Mouse (Mus musculus) hindlimb bud, embryonic 11.5 days (tissue): ENCODE data around the gene Fam166b.

Experiments
- DNase-seq: peaks from one replicate; pipeline ENCODE4 v3.0.0-alpha.2; 2012; ENCODE audit warnings: low read depth, low spot score; ENCODE audit errors: extremely low spot score

Gene Fam166b

DNA sequence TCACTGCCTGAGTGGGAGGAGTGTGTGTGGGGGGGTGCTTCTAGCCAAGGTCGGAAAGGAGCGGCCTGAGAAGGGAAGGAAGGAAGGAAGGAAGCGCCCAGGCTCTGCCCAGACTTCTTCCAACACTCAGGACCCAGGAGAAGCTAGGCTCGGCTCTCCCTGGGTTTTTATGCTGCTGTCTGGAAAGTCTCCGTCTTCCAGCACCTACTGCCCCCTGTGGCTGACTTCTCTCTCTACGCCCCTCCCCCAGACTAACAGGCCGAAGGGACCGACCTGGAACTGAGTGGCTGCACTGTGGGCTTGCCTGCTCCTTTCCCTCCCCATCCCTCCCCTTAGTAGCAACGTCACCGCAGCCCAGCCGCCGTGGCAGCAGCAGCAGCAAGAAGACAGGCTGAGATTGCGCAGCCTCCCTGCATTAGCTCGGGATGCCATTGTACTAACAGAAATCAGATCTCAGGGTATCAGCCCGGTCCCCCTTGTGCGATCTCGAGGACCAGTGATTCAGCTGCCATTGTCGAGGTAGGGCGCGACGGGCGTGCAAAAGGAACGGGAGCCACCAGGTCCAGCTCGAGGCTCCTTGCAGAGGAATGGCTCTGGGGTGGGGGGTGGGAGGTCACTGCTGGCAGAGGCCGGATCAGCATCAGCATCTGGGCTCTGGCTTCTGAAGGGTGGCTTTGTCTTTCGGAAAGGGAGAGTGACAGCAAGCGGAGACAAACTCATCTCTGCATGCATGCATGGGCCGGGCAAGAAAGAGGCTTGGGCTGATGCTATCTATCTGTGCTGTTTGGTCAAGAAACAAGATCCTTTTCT, 22.6 kb downstream of the Fam166b start:
- DNase-seq = peak; percentile 52

DNA sequence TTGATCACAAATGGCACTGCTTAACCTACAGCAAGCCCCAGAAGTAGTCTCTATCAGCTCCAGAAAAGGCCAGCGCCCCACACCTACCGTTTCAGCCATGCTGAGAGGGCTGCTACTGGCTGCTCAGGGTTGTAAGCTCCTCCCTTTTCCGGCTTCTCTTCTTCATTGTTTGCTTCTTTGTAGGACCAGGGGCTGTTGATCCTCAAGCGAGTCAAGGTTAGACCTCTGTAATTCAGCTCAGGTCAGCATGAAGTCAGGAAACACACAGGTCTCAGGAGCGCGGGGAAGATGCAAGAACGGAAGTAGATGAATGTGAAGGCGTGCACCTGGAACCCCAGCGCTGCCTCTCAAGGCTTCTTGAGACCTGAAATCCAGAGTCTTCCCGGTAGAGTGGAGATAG, 24.2 kb downstream of the Fam166b start:
- no peak for DNase-seq

DNA sequence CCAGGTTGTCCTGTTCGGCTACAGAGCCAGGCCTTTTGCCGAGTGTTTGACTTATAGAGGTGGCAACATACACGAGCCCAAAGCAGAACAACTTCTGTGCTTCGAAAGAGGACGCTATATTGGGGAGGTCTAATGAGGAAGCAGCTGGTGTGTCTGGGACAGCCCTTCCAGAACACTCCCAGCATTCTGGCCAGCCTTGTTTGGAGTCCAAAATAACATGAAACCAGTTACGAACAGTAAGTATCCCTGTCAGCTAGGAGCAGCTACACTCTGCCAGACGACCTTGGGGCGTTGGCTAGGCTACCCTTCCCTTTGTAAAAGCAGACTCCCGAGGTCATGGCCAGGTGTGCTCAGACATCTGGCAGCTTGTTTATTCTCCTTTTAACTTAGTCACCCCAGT, 26.7 kb downstream of the Fam166b start:
- no peak for DNase-seq

DNA sequence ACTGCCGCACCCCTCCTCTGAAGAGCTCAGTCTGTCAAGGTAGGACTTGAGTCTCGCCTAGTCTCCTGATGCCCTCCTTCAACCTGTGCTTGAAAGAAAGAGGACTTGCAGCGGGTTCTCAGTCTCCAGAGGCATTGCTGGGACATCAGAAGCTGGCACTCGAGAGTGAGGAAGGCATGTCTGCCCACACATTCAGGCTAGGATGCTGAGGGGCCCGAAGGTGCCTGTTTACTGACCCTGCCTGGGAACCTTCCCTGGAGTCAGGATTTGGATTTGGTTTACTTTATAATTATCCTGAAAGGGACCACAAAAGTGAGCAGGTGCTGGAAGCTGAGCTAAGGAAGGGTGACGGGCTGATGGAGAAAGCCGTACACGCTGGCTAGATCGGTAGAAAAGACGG, 27.4 kb downstream of the Fam166b start:
- no peak for DNase-seq

DNA sequence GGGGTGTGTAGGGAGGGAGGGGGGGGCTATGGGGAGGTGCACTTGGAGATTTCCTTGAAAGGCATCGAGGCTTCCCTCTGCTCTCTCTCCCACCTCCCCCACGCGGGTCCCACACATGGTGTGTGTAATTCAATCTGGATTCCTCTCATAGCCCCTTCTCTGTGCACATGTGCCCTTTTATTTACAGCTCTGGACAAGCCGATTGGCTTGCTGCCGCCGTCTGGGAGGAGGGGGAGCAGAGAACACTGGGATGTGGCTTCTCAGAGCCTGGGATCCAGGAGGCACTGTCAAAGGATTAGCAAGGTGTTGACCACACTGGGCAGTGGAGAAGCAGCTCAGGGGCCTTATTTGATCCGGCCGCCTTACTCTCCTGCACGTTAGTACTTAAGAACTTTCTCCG, 28.0 kb downstream of the Fam166b start:
- DNase-seq = no peak

DNA sequence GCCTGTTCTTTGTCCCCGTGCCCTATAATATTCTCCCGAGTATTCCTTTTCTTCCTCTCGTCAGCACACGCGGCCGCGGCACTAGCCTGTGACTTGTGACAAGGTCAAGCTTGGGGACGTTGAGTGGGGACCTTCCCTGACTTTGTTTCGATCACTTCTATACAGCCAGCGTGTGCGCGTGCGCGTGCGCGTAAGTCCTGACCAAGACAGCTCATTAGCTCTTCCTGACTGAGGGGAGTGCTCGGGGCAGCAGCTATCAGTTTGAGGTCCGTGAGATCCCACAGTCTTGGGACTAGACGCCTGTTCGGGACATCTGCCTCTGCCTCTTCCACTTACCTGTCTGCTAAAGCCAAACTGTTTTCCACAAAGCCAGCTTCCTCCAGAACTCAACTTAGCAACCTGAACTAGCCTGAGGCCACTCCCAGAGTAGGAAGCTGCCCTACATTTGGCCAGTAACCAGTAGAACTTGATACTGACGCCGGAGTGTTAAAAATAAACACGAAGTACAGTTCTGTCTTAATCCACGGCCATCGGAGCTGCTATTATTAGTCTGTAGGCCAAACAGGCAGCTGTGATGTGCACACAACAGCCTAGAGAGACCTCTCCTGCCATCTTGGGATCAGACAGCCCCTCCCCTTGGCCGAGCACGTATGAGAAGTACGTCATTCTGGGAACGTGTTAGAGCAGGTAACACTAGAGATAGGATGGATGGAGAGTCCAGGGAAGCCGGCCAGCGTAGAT, 29.4 kb downstream of the Fam166b start:
- DNase-seq = no peak

DNA sequence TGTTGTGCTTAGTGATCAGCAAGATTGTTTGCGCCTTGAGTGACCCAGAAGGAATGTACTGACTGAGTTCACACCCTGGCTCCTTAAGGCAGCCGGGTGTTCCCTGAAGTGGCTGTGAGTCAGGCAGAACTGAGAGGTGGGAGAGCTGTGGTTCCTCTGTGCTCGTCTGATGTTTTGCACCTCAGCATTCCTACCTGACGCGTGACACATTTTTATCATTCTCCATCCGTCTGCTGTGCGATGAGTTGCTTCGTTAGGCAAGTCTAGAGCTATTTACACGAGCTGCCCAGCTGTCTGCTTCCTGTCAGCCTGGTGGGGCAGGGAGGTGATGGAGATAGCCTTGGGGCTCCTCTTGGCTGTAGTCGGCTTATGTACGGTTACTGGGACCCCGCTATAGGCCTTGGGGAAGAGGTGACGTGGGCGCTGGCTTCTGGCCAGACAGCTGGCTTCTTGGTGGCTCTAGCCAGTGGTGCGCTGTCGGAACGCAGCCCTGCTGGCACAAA, 30.1 kb downstream of the Fam166b start:
- DNase-seq = no peak

DNA sequence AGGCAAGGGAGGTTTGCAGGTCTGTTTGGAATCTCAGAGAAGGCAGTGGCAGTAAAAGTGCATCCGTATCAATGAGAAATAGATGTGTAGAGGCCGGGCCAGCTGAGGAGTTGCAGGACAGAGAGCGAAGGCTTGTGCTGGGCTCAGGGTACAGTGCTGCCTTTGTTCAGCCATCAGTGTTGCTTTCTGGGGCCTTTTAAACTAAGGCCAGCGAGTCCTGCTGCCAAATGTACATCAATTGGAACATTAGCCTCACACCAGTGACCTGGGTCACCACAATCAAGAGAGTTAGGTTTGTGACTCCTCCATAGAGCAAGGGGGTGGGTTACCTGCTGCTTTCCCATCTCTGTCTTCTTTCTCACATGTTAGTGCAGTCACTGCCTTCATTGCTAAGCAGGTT, 30.9 kb downstream of the Fam166b start:
- DNase-seq = no peak

DNA sequence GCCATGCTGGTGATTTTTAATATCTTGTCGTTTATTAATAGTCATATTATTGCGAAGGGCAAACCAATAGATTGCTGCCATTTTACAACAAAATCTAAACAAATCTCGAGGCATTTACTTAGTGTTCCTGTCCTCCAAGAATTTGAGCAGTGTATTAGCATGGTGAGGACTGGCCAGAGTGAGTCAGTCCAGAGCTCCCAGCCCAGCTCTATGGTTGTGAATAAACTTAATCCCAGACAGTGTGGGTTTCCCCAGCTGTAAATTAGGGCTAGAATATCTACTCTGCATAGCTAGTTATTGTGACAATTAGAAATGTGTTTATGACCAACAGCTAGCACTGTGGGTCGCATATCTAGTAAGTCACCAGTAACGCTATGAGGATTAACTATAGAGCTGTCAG, 32.6 kb downstream of the Fam166b start:
- no peak for DNase-seq

DNA sequence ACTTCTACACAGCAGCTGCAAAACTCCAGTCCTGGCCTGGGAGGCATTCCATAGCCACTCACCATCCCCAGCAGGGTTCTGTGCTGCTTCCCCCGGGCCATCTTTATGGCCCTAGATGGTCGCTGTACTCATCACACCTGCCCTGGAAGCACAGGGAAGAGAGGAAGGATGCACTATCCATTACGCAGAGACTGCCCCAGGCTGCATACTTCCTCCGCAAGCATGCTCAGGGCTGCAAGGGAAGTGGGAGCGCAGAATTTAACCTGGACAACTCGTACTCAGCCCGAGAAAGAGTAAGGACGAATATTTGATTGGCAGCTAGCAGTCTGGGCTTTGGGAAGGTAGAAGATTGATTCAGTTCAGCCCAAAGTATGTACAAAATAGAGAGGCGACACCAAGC, 33.1 kb downstream of the Fam166b start:
- no peak for DNase-seq

DNA sequence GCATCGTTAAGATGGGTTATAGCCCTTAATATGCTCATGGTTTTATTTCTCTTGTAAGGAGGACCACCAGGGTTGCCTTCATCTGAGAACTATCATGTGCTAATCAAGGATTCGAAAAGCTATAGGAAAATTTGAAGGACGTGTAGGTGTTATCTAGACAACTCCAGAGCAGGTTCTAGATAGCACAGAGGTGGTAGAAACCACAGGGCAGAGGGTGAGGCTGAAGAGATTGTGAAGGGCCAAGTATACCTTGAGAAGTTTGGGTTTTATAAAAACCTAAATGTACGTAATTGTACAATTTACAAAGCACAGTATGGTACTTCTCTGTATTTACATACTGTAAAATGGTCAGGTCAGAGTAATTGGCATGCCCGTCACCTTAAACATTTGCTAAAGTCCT, 33.8 kb downstream of the Fam166b start:
- DNase-seq = no peak

DNA sequence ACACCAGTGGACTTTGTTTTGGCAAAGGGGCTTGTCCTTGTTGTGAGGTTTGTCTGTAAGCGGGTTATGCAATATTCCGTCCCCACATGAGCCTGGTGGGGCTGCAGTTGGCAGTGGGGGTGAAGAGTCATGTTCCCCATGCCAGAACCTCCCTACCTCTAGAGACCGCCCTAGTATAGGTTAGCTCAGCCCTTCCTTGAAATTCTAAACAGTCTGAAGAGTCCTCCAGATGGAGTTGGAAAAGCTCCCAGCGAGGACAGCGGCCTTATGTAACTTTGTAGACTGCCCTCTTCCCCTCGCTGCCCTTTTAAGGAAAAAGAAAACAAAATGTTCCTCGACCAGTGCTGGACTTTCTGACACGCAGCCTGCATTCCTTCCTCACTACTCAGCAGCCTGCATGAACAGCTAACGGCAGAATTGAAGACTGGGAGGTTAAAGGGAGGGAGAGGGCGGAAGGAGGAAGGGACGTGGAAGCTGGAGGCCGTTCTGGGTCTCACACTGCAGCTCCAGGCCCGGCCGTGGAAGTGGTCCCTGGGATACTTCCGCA, 34.5 kb downstream of the Fam166b start:
- no peak for DNase-seq

DNA sequence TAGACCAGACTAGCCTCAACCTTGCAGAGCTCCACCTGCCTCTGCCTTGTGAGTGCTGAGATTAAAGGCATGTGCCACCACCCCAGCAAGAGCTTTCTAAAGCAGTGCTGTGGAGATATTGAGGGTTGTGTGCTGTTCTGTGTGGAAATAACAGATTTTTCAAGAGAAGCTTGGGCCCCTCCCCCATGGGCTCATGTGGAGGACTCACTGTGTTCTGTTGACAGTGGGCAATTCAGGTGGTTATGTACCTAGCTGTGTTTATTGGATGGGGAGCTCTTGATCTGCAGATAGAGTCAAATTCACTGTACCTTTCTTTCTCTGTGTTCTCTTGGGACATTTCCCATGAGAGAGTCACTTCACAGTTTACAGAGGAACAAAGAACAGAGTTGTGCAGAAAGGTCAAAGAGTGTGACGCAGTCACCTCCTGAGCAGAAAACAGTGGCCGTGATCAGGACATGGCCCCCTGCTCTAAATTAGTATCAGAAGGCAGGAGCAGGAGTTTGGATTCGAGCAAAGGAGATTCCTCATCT, 37.3 kb downstream of the Fam166b start:
- no peak for DNase-seq

DNA sequence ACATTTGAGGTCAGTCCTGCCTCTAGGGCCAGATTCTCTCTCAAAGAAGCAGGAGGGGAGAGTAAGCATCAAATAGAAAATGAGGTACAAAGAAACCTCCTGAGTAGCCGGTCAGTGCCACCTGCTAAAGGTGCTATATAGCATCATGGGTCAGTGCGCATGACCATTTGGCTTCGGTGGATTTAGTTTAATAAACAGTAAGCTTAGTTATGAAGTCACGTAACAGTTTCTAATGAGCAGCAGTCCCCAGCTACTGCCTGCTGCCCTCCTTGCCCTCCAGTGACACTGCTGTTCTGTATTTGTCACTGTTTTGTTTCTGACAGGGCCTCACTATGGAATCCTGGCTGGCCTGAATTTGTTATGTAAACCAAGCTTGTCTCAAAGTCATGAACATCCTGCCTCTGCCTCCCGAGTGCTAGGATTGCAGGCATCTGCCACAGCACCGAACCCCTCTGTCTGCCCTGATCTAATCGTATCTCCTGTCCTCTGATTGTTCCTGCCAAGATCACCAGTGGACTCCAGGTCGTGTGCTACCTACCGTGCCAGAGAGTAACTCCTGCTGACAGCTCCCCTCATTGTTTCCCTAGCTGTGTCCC, 39.0 kb downstream of the Fam166b start:
- no peak for DNase-seq

DNA sequence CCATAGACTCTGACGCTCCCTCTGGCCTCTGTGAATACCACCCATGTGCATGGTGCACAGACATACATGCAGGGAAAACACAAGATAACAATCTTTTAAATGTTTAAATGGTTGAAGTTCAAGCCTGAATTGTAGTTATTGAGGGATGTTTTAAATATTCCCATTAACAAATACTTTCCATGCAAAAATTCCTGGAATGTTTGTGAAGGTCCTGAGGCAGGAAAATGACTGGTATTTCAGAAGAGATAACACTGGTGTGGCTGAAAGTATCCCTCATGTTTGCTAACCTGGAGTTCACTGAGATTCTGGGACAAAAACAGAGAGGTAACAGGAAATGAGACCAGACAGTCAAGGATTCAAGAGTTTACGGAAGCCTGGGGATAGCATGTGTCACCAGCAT, 39.5 kb downstream of the Fam166b start:
- DNase-seq = no peak

DNA sequence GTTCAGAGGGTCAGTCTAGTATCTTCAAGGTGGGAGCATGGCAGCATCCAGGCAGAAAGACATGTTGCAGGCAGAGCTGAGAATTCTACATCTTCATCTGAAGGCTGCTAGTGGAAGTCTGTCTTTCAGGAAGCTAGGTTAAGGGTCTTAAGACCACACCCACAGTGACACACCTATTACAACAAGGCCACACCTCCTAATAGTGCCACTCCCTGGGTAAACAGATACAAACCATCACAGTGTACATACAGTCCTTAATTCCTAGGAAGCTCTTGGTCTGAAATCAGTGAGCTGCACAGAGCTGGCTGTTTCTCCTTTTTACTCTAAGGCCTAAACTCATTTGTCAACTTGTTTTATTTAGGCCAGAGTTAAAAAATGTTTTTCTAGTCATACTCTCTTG, 42.0 kb downstream of the Fam166b start:
- DNase-seq = no peak

DNA sequence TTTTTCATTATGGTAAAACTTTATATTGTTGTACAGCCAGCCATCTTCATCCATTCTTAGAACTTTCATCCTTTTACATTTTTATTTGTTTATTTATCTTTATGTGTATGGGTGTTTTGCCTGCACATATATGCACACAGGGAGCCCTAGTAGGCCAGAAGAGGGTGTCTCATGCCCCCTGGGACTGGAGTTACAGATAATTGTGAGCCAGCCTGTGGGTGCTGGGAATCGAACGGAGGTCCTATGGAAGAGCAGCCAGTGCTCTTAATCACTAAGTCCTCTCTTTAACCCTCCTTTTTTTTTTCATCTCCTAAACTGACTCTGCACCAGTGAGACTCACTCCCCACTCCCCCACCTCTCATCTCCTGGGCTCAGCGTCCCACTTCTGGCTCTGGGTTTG, 44.4 kb downstream of the Fam166b start:
- no peak for DNase-seq

DNA sequence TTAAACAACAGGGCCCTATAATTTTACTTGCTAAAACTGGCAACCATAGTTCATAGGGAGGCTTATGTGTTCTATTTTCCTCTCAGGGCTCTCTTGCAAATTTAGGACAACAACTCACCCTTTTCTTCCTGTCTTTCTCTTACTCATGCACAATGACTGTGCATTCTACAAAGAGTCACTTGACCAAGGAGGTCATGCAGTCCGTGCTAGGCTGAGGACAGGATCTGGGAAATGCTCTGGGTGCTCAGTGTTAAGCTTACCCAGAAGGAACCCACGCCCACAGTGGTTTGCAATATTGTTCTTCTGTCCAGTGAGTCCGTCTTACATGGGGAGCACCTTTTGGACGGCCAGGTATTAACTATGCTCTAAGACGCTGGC, 44.9 kb downstream of the Fam166b start:
- no peak for DNase-seq

DNA sequence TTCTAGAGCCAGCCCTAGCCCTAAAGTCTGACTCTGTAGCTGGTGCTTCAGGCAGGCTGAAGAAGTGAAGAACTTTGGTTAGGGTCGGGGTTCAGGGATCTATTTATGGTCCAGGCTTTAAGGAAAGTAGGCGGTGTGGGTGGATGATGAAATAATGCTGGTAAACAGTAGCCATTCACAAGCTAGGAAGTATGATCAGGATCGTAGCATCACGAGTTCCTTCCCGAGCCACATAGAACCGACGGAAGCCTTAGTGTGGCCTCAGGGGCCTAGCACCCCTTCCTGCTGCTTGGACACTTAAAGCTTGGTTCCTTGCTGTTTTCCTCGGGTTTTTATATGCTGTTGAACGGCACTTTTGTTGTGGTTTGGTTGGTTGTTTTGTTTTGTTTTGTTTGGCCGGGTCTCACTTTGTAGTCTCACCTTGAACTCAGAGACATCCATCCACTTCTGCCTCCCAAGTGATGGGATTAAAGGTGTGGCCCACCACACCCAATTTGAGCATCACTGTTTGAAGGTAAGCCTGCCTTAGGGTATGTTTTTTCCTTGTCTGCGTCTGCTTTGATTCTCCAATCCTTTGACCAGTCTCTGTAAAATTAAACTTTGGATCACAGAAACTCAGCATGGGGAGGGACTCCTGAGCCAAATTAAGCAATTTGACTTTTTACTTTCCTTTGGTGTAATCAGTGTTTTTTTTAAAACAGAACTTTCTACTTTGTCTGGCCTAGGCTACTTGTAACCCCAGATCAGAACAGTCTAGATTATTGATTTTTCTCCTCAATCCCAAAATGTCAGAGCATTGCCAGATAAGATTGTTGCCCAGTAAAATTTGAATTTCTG, 45.5 kb downstream of the Fam166b start:
- no peak for DNase-seq

DNA sequence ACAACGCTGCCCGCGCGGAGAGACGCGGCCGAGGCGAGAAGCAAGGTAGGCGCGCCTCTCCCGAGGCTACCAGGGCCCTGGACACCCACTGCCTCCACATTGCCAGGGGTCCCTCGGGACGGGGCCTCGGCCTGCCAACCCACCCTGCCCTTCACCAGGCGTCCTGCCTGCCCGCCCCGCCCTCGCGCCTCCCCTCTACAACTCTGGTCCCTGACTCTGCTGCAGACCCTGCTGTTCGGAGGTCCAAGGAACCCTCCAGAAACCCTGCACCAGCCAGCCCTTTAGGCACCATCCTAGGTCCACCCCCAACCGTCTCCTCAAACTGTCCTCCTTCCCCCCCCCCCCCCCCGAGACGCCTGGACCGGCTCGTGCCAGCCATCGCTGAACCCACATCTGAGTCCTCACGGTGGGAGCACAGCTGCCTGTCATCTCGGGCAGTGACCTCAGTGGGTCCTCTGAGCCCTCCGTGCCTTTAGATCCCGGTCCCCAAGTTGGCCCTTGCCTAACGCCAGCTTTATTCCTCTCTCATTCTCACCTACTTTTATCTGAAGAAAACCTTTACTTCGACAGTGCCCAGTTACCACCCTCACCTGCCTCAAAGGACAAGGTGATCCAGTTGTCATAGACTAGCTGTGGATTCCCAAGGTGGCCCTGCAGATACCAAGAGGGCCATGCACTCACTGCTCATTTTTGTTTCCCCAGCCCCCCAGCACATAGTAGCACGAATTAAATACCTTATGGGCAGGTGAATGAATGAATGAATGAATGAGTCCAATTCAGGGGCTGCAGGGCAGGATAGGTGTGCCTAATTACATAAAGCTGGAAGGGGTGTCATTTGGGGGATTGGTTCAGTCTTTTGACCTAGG, 46.5 kb downstream of the Fam166b start:
- no peak for DNase-seq
